Comparison of ENCODE assay signal across 9 mouse cellular contexts in the genomic region with DNA sequence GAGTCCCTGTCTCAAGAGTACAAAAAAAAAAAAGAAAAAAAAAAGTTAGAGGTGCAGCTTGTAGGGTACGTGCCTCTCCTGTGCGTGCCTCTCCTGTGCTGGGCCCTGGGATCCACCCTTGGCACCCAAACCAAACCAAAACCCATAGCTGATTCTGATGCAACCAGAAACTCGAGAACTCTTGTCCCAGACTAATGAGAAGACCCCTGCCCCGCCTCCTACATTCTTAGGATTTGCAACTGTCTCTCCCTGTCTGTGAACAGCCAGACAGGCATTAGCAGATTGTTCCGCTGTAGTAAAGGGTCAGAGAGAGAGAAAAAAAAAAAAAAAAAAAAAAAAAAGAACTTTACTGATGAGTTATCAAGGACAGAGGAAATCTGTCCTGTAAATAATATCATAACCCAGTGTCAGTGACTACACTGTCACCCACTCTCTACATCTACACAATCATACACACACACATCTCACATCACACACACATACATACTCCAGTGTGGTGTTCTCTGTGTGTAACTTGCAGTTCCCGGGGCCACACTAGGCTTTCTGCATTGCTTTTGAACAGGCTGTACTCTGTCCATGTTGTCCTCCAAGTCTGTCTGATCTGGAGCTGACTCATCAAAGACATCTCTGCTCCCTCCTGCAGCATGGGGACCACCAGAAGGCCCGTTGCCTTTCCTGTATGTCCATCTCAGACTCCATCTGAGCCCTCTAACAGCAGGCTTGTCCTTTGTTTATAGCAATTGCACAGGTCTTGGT. TPM values are rescaled to one million over a fixed set of nuclear protein-coding genes. Genes with fewer than 3 reads are reported as not detected.
DNase-seq lines count a peak whose midpoint lies in the region; ATAC-seq lines count a peak whose summit lies in the region.
"Had no signal": no experiment of that assay in that cellular context is flagged by ENCODE, and none has a peak within 500 bp of the region (broad histone marks: within the 10 kb centered on the region; RNA-seq: fewer than 3 reads in every experiment).

No protein-coding gene starts in this region.

- H3K9ac ChIP-seq in kidney, embryonic 16.5 days (replicated peaks; ENCODE audit: low read length) = peak overlapping the region; percentile 53
- H3K9ac ChIP-seq in embryonic facial prominence, embryonic 11.5 days (replicated peaks; ENCODE audit: low read length) = peak overlapping the region; percentile 35; the same call in 1 of the 2 replicates
- 0 out of 2 replicates have a peak overlapping the region, but pooled peaks have one; percentile 31 for H3K9ac ChIP-seq in limb, embryonic 11.5 days (ENCODE audit: low read length)
- H3K9ac ChIP-seq in neural tube, embryonic 13.5 days = 0 out of 2 replicates have a peak overlapping the region, but pooled peaks have one; percentile 58

- H3K27me3 ChIP-seq in kidney, embryonic 16.5 days (ENCODE audit: insufficient read depth, low read length) = no peaks in the 10 kb centered on the region
- no peaks in the 10 kb centered on the region for H3K27me3 ChIP-seq in embryonic facial prominence, embryonic 11.5 days (ENCODE audit: control insufficient read depth, insufficient read depth, low read length)
- no peaks in the 10 kb centered on the region for H3K27me3 ChIP-seq in limb, embryonic 11.5 days (ENCODE audit: control insufficient read depth, insufficient read depth, low read length)
- no peaks in the 10 kb centered on the region for H3K27me3 ChIP-seq in neural tube, embryonic 13.5 days

- H3K36me3 ChIP-seq in kidney, embryonic 16.5 days (ENCODE audit: insufficient read depth, low read length) = no peaks in the 10 kb centered on the region
- H3K36me3 ChIP-seq in embryonic facial prominence, embryonic 11.5 days (replicated peaks; ENCODE audit: control insufficient read depth, insufficient read depth, low read depth, low read length) = no peaks in the 10 kb centered on the region
- no peaks in the 10 kb centered on the region for H3K36me3 ChIP-seq in limb, embryonic 11.5 days (ENCODE audit: control insufficient read depth, insufficient read depth, low read length)
- no peaks in the 10 kb centered on the region for H3K36me3 ChIP-seq in neural tube, embryonic 13.5 days

- peaks cover 43% of the 10 kb centered on the region for H3K4me1 ChIP-seq in kidney, embryonic 16.5 days (ENCODE audit: insufficient read depth, low read length)
- H3K4me1 ChIP-seq in embryonic facial prominence, embryonic 11.5 days (ENCODE audit: control insufficient read depth, insufficient read depth, low read length) = peaks cover 10% of the 10 kb centered on the region
- H3K4me1 ChIP-seq in limb, embryonic 11.5 days (ENCODE audit: control insufficient read depth, insufficient read depth, low read length) = peaks cover 45% of the 10 kb centered on the region
- H3K4me1 ChIP-seq in neural tube, embryonic 13.5 days (replicated peaks) = peaks cover 54% of the 10 kb centered on the region

- ATAC-seq in kidney, embryonic 16.5 days (ENCODE audit: low FRiP score, low TSS enrichment) = peak; percentile 33
- peak; percentile 12; the same call in 1 of the 2 replicates for ATAC-seq in embryonic facial prominence, embryonic 11.5 days (replicated peaks; ENCODE audit: insufficient number of reproducible peaks, low FRiP score, low TSS enrichment, low read depth)
- ATAC-seq in limb, embryonic 11.5 days (ENCODE audit: insufficient number of reproducible peaks, low FRiP score, low TSS enrichment, low read depth) = peak; percentile 6; the same call in 1 of the 2 replicates
- ATAC-seq in neural tube, embryonic 13.5 days (ENCODE audit: low read depth) = no peak

- H3K4me2 ChIP-seq in kidney, embryonic 16.5 days (replicated peaks; ENCODE audit: low read depth, low read length) = peak overlapping the region; percentile 38
- H3K4me2 ChIP-seq in embryonic facial prominence, embryonic 11.5 days (ENCODE audit: low read depth, low read length) = no peak overlapping the region
- no peak overlapping the region for H3K4me2 ChIP-seq in limb, embryonic 11.5 days (ENCODE audit: low read depth, severe bottlenecking)
- H3K4me2 ChIP-seq in neural tube, embryonic 13.5 days = peak overlapping the region; percentile 39

- H3K9me3 ChIP-seq in kidney, embryonic 16.5 days (ENCODE audit: low read length) = no peaks in the 10 kb centered on the region
- no peaks in the 10 kb centered on the region for H3K9me3 ChIP-seq in embryonic facial prominence, embryonic 11.5 days (replicated peaks; ENCODE audit: control insufficient read depth, low read length)
- no peaks in the 10 kb centered on the region for H3K9me3 ChIP-seq in limb, embryonic 11.5 days (ENCODE audit: control insufficient read depth, low read length)
- no peaks in the 10 kb centered on the region for H3K9me3 ChIP-seq in neural tube, embryonic 13.5 days

- WGBS in kidney, embryonic 16.5 days = 12% methylated on average over 7 of the region's 7 CpGs
- WGBS in embryonic facial prominence, embryonic 11.5 days = 5% methylated on average over 7 of the region's 7 CpGs
- WGBS in limb, embryonic 11.5 days = 10% methylated on average over 7 of the region's 7 CpGs
- WGBS in neural tube, embryonic 13.5 days = 12% methylated on average over 7 of the region's 7 CpGs

- peak overlapping the region; percentile 94 for H3K27ac ChIP-seq in kidney, embryonic 16.5 days (ENCODE audit: low read length)
- H3K27ac ChIP-seq in embryonic facial prominence, embryonic 11.5 days (replicated peaks; ENCODE audit: low read depth, low read length) = peak overlapping the region; percentile 90
- H3K27ac ChIP-seq in limb, embryonic 11.5 days (replicated peaks; ENCODE audit: low read depth, low read length) = peak overlapping the region; percentile 96
- H3K27ac ChIP-seq in neural tube, embryonic 13.5 days (replicated peaks) = peak overlapping the region; percentile 74
- H3K27ac ChIP-seq: macrophage had no signal

- DNase-seq in kidney, adult 8-10 months = no peak
- DNase-seq in embryonic facial prominence, embryonic 11.5 days (ENCODE audit: low spot score) = peak; percentile 78
- DNase-seq in limb, embryonic 11.5 days (ENCODE audit: low spot score) = peak; percentile 68
- no peak for DNase-seq in cerebellum, adult 11-12 months
- DNase-seq in spleen, postnatal 14 days (ENCODE audit: low spot score in 2 of 2) = no peak
- no peak for DNase-seq in layer of hippocampus, adult 9-11 months

- H3K4me3 ChIP-seq in kidney, embryonic 16.5 days (ENCODE audit: low read length) = no peak overlapping the region
- no peak overlapping the region for H3K4me3 ChIP-seq in embryonic facial prominence, embryonic 11.5 days (ENCODE audit: low read depth, low read length)
- no peak overlapping the region for H3K4me3 ChIP-seq in limb, embryonic 11.5 days (ENCODE audit: low read depth, low read length)
- no peak overlapping the region for H3K4me3 ChIP-seq in neural tube, embryonic 13.5 days

RNA-seq across cellular contexts. Expression of a gene that starts 19.6 kb away (rescaled TPM):
- 0.29 and 1.1 TPM in 2 replicates for polyA plus RNA-seq in kidney, embryonic 16.5 days (2015; fragmentation: Nextera tagmentation; extraction: Ambion mirVana)
- 8.5 and 10.2 TPM in 2 replicates for polyA plus RNA-seq in embryonic facial prominence, embryonic 11.5 days (2014; fragmentation: Nextera tagmentation; extraction: Ambion mirVana)
- 6.8 and 8.6 TPM in 2 replicates for polyA plus RNA-seq in limb, embryonic 11.5 days (2014; fragmentation: Nextera tagmentation; extraction: Ambion mirVana)
- polyA plus RNA-seq in neural tube, embryonic 13.5 days (2015; fragmentation: Nextera tagmentation; extraction: Ambion mirVana) = 4.0 and 4.1 TPM in 2 replicates
- polyA plus RNA-seq: macrophage had no signal

RNA-seq across cellular contexts. Expression of a gene that starts 35.6 kb away (rescaled TPM):
- polyA plus RNA-seq in kidney, embryonic 16.5 days (2015; fragmentation: Nextera tagmentation; extraction: Ambion mirVana) = 52.9 and 54.1 TPM in 2 replicates
- 53.7 and 57.0 TPM in 2 replicates for polyA plus RNA-seq in embryonic facial prominence, embryonic 11.5 days (2014; fragmentation: Nextera tagmentation; extraction: Ambion mirVana)
- 56.3 and 60.7 TPM in 2 replicates for polyA plus RNA-seq in limb, embryonic 11.5 days (2014; fragmentation: Nextera tagmentation; extraction: Ambion mirVana)
- 43.2 and 46.8 TPM in 2 replicates for polyA plus RNA-seq in neural tube, embryonic 13.5 days (2015; fragmentation: Nextera tagmentation; extraction: Ambion mirVana)

RNA-seq across cellular contexts. Expression of a gene that starts 43.2 kb away (rescaled TPM):
- polyA plus RNA-seq in kidney, embryonic 16.5 days (2015; fragmentation: Nextera tagmentation; extraction: Ambion mirVana) = 65.2 and 65.4 TPM in 2 replicates
- 44.9 and 46.4 TPM in 2 replicates for polyA plus RNA-seq in embryonic facial prominence, embryonic 11.5 days (2014; fragmentation: Nextera tagmentation; extraction: Ambion mirVana)
- polyA plus RNA-seq in limb, embryonic 11.5 days (2014; fragmentation: Nextera tagmentation; extraction: Ambion mirVana) = 51.7 and 53.6 TPM in 2 replicates
- 36.5 and 40.7 TPM in 2 replicates for polyA plus RNA-seq in neural tube, embryonic 13.5 days (2015; fragmentation: Nextera tagmentation; extraction: Ambion mirVana)

Comparison
In these comparisons a context has a peak if more than half of its experiments do, and no peak if none do; other contexts are left out.
1. H3K4me2 ChIP-seq: peak in kidney, embryonic 16.5 days (single experiment) and neural tube, embryonic 13.5 days (single experiment); none in embryonic facial prominence, embryonic 11.5 days (single experiment) and limb, embryonic 11.5 days (single experiment).
2. DNase-seq: peak in embryonic facial prominence, embryonic 11.5 days (single experiment) and limb, embryonic 11.5 days (single experiment); none in kidney, adult 8-10 months (0 of 2), cerebellum, adult 11-12 months (single experiment), spleen, postnatal 14 days (0 of 2) and layer of hippocampus, adult 9-11 months (single experiment).
3. Peak in every context shown above with its lines, with median percentiles within 50 percentile points of each other: H3K27ac ChIP-seq and H3K9ac ChIP-seq.